Mouse (Mus musculus) limb, embryonic 13.5 days (tissue): Measurements from ENCODE around the gene Actrt2. TPM values are rescaled to one million over a fixed set of nuclear protein-coding genes. Genes with fewer than 3 reads are reported as not detected.

Experiments
- ATAC-seq: fragments of 200-750 bp; cut with Nextera tagmentation; 2 replicates; pipeline ENCODE4 v1.8.0; 2017; ENCODE audit warnings: low read depth, moderate number of reproducible peaks, moderate TSS enrichment; ENCODE audit not compliant: low FRiP score
- H3K27ac ChIP-seq: fragments of 300-500 bp; sonication (generic); 2 replicates; pipeline ENCODE4 v1.5.1; 2015; ENCODE audit warnings: inconsistent platforms, mild to moderate bottlenecking, moderate library complexity
- H3K27me3 ChIP-seq: fragments of 300-500 bp; sonication (generic); 2 replicates; pipeline ENCODE4 v1.6.1; 2015; ENCODE audit warnings: mild to moderate bottlenecking, inconsistent platforms
- H3K36me3 ChIP-seq: fragments of 300-500 bp; sonication (generic); 2 replicates; pipeline ENCODE4 v1.6.1; 2015; ENCODE audit warnings: inconsistent platforms, mild to moderate bottlenecking, moderate library complexity
- H3K4me1 ChIP-seq: fragments of 300-500 bp; sonication (generic); 2 replicates; pipeline ENCODE4 v1.6.1; 2015; ENCODE audit warnings: inconsistent platforms
- H3K4me2 ChIP-seq: fragments of 300-500 bp; sonication (generic); replicated peaks from 2 replicates; pipeline ENCODE4 v1.6.1; 2015; ENCODE audit warnings: inconsistent platforms, mild to moderate bottlenecking, moderate library complexity
- H3K4me3 ChIP-seq: fragments of 300-500 bp; sonication (generic); 2 replicates; pipeline ENCODE4 v1.5.1; 2015; ENCODE audit warnings: moderate library complexity, mild to moderate bottlenecking, inconsistent platforms
- H3K9ac ChIP-seq: fragments of 300-500 bp; sonication (generic); 2 replicates; pipeline ENCODE4 v1.6.1; 2015; ENCODE audit warnings: mild to moderate bottlenecking, inconsistent platforms
- H3K9me3 ChIP-seq: fragments of 300-500 bp; sonication (generic); 2 replicates; pipeline ENCODE4 v1.6.1; 2016; ENCODE audit warnings: inconsistent platforms
- WGBS: fragments of 180-500 bp; shearing (Covaris S2); methylation state at CpG from one replicate; pipeline ENCODE4 v1.1.7; 2015; 5-methylcytosine and 5-hydroxymethylcytosine counted together
- polyA plus RNA-seq: library from polyadenylated mRNA; unstranded; fragments of >200 nt; fragmentation: Nextera tagmentation; extraction: Ambion mirVana; gene quantifications from 2 replicates; pipeline ENCODE4 v1.2.1, GENCODE M21; 2015

Actrt2 gene
- polyA plus RNA-seq, 1 experiment from 2014 or later, result not detected

DNA sequence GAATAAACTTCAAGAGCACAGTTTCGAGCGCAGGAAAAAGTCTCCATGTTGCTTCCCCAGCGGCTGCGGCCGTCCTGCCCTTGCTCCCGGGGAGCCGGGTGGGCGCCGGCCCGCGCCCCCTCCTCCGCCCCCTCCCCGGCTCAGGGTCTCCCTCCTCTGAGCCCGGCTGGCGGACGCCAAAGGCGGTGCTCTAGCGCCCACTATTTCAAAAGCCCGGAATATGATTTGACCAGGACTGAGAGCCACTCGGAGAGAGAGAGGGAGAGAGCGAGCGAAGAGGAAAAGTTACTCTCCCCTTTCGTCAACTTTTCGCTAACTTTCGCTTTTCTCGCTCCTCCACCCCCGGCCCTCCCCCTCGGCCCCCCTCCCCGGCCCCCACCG, 31.6 kb downstream of the Actrt2 start:
- Histone ChIP-seq H3K4me1 (peaks cover 64% of the 10 kb centered on the region), H3K27me3 (peaks cover 36% of the 10 kb centered on the region), H3K4me3 (peak overlapping the region; percentile 86), H3K9ac (peak overlapping the region; percentile 100), H3K9me3 (no peaks in the 10 kb centered on the region), H3K36me3 (peaks cover 5% of the 10 kb centered on the region; the same call in 1 of the 2 replicates), H3K4me2 (peak overlapping the region; percentile 91), H3K27ac (peak overlapping the region; percentile 99)
- WGBS, result under 1% methylated on average over 23 of the region's 30 CpGs
- ATAC-seq, result peak; percentile 75

- Histone ChIP-seq H3K9ac (peak overlapping the region; percentile 100), H3K4me2 (peak overlapping the region; percentile 91), H3K36me3 (peaks cover 5% of the 10 kb centered on the region; the same call in 1 of the 2 replicates), H3K4me1 (peaks cover 62% of the 10 kb centered on the region), H3K9me3 (no peaks in the 10 kb centered on the region), H3K27me3 (peaks cover 34% of the 10 kb centered on the region), H3K27ac (peak overlapping the region; percentile 99), H3K4me3 (peak overlapping the region; percentile 86)
- under 1% methylated on average over 90 of the region's 94 CpGs for WGBS
- 0 out of 2 replicates have a peak, but pooled peaks have one; percentile 7 for ATAC-seq
Observed at GRCm38 (mm10) chr4:154635241-154636052, 32.2 kb downstream of the Actrt2 start.

- Histone ChIP-seq H3K36me3 (peaks cover 5% of the 10 kb centered on the region; the same call in 1 of the 2 replicates), H3K27ac (peak overlapping the region; percentile 99), H3K4me2 (peak overlapping the region; percentile 91), H3K4me1 (peaks cover 60% of the 10 kb centered on the region), H3K4me3 (peak overlapping the region; percentile 86), H3K9me3 (no peaks in the 10 kb centered on the region), H3K27me3 (peaks cover 26% of the 10 kb centered on the region), H3K9ac (peak overlapping the region; percentile 100)
- 4% methylated on average over 44 of the region's 44 CpGs for WGBS
- no peak for ATAC-seq
Observed at GRCm38 (mm10) chr4:154634470-154635240, 33.0 kb downstream of the Actrt2 start.

DNA sequence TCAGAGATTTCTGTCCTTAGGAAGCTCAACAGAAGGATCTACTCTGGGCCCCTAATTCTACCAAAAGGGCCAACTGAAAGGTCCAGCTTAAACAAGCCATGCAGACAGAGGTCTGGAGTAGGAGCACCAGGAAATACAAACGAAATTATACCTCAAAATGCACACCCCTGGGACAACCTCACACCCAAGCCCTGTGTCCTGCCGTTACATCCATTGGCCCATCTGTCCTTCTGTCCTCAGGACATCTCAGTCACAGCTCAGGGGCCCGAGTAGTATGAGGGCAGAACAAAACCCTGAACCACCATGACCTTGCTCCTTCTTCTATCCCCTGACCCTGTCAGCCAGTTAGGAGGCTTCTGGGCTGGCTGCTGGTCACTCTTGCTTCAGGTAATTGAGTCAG, 33.7 kb downstream of the Actrt2 start:
- peak overlapping the region; percentile 99 for H3K27ac ChIP-seq
- peak overlapping the region; percentile 91 for H3K4me2 ChIP-seq
- WGBS, result 24% methylated on average over 3 of the region's 3 CpGs
- peaks cover 5% of the 10 kb centered on the region; the same call in 1 of the 2 replicates for H3K36me3 ChIP-seq
- H3K27me3 ChIP-seq, result peaks cover 23% of the 10 kb centered on the region; the same call in 1 of the 2 replicates
- H3K9me3 ChIP-seq, result no peaks in the 10 kb centered on the region
- peak overlapping the region; percentile 100 for H3K9ac ChIP-seq
- H3K4me1 ChIP-seq, result peaks cover 60% of the 10 kb centered on the region
- ATAC-seq, result no peak
- H3K4me3 ChIP-seq, result peak overlapping the region; percentile 86

DNA sequence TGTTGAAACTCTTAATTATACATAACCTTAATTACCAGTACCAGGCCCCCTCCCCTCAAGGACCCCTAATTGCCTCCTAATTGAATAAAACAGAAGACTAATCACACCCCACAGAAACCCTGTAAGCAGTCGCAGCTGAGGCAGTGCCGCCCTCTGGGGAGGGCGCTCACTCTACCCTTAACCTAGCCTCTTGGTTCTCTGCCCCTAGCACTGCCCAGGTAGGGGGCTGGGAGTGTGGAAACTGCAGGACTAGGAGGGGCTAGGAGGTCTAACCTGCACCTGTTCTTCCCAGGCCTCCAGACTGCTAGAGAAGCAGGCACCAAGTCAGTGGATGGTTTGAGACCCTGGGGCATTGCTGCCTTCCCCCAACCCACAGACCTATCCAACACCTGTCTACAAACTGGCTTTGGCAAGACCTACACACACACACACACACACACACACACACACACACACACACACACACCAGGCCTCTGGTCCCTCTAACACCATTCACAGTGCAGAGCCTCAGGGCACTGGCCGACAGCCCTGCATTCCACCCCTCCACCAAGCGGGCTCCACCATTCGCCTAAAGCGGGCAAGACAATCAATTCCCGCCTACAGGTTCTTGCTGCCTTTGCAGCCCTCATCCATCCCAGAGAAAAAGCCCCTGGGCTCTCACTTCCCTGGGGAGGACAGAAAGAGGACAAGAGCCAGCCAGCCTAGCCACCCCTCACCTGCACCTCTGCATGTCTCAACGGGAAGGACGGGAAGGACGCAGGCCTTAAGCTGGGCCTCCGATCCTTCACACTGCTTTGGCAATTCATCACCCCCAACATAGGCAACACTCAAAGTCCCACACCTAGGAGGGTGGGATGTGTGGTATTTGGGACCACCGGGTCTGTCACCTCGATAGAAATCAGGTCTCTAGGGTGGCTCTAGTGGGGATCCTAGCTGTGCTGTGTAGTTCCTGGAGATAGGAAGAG, 34.6 kb downstream of the Actrt2 start:
- H3K4me3 ChIP-seq, result peak overlapping the region; percentile 86
- no peak for ATAC-seq
- peak overlapping the region; percentile 91 for H3K4me2 ChIP-seq
- H3K9ac ChIP-seq, result peak overlapping the region; percentile 100
- peak overlapping the region; percentile 99 for H3K27ac ChIP-seq
- WGBS, result 25% methylated on average over 14 of the region's 14 CpGs
- peaks cover 63% of the 10 kb centered on the region for H3K4me1 ChIP-seq
- peaks cover 5% of the 10 kb centered on the region; the same call in 1 of the 2 replicates for H3K36me3 ChIP-seq
- H3K9me3 ChIP-seq, result no peaks in the 10 kb centered on the region
- peaks cover 17% of the 10 kb centered on the region; the same call in 1 of the 2 replicates for H3K27me3 ChIP-seq

- peak overlapping the region; percentile 100 for H3K9ac ChIP-seq
- H3K27ac ChIP-seq, result peak overlapping the region; percentile 61; the same call in 1 of the 2 replicates
- 0 out of 2 replicates have a peak, but pooled peaks cover 21% of the 10 kb centered on the region for H3K27me3 ChIP-seq
- no peak for ATAC-seq
- H3K4me1 ChIP-seq, result peaks cover 86% of the 10 kb centered on the region
- peak overlapping the region; percentile 86 for H3K4me3 ChIP-seq
- 42% methylated on average over 3 of the region's 3 CpGs for WGBS
- peak overlapping the region; percentile 91 for H3K4me2 ChIP-seq
- peaks cover 5% of the 10 kb centered on the region; the same call in 1 of the 2 replicates for H3K36me3 ChIP-seq
- H3K9me3 ChIP-seq, result no peaks in the 10 kb centered on the region
Observed at GRCm38 (mm10) chr4:154630763-154631162, 36.9 kb downstream of the Actrt2 start.

- H3K27me3 ChIP-seq, result 0 out of 2 replicates have a peak, but pooled peaks cover 9% of the 10 kb centered on the region
- H3K27ac ChIP-seq, result no peak overlapping the region
- 71% methylated on average over 5 of the region's 5 CpGs for WGBS
- peaks cover 89% of the 10 kb centered on the region for H3K4me1 ChIP-seq
- peak overlapping the region; percentile 30 for H3K4me2 ChIP-seq
- no peak for ATAC-seq
- H3K4me3 ChIP-seq, result no peak overlapping the region
- no peaks in the 10 kb centered on the region for H3K36me3 ChIP-seq
- 0 out of 2 replicates have a peak overlapping the region, but pooled peaks have one; percentile 43 for H3K9ac ChIP-seq
- no peaks in the 10 kb centered on the region for H3K9me3 ChIP-seq
Observed at GRCm38 (mm10) chr4:154627419-154628142, 40.1 kb downstream of the Actrt2 start.

DNA sequence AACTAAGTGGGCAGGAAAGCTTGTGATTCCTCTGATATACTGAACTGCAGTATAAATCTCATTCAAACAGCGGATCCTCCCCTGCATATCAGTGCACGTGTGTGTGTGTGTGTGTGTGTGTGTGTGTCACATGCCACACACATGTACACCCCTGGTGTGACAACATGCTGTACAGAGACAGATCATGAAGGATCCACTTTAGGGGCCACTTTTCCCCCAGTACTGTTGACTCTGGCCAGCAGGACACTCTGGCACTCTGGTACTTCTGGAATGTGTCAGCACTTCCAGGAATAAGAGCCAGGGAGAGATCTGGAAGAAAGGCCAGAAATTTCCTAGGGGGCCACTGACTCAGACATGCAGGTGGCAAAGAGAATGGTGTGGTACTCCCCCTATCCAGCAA, 41.4 kb downstream of the Actrt2 start:
- Histone ChIP-seq H3K9me3 (no peaks in the 10 kb centered on the region), H3K27ac (peak overlapping the region; percentile 33; the same call in 1 of the 2 replicates), H3K4me3 (no peak overlapping the region), H3K4me1 (peaks cover 89% of the 10 kb centered on the region), H3K36me3 (no peaks in the 10 kb centered on the region), H3K27me3 (0 out of 2 replicates have a peak, but pooled peaks cover 9% of the 10 kb centered on the region), H3K9ac (0 out of 2 replicates have a peak overlapping the region, but pooled peaks have one; percentile 21), H3K4me2 (0 out of 2 replicates have a peak overlapping the region, but pooled peaks have one; percentile 30)
- no peak for ATAC-seq
- 82% methylated on average over 2 of the region's 2 CpGs for WGBS

DNA sequence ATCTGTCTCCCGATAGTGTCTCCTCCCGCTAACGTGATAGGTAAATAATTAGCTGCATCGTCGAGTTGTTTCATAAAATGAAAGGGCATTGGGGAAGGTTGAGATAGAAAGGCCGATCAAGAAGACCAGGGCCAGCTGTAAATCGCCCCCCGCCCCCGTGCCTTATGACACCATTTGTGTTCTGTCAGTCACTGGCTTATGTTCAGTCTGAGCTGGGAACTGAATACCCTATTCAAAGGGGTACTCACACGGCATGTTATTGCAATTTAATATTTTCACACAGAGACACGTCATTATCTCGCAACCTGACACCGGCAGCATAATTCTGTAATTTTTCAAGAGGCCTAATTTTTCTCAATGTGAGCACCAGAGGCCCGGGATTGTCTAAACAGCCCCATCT, 42.0 kb downstream of the Actrt2 start:
- WGBS, result 52% methylated on average over 14 of the region's 14 CpGs
- H3K27me3 ChIP-seq, result 0 out of 2 replicates have a peak, but pooled peaks cover 3% of the 10 kb centered on the region

DNA sequence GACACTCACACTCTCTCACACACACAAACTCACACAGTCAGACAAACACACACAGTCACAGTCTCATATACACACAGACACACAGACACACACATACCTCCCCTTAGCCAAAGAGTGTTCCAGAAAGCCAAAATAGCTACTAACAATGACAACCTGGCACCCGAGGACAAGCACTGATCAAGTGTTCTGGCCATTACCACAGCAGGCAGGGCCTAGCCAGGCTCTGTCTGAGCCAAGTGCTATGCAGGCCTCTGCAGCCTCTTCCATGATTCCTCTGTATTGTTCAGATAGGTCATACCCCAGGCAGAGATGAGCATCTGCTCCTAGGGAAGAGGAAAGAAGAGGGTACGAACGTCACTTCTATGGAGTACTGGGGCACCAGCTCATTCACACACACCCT, 44.4 kb downstream of the Actrt2 start:
- peaks cover 89% of the 10 kb centered on the region for H3K4me1 ChIP-seq
- no peaks in the 10 kb centered on the region for H3K9me3 ChIP-seq
- 0 out of 2 replicates have a peak, but pooled peaks cover 3% of the 10 kb centered on the region for H3K27me3 ChIP-seq
- H3K36me3 ChIP-seq, result no peaks in the 10 kb centered on the region
- no peak overlapping the region for H3K4me2 ChIP-seq
- H3K4me3 ChIP-seq, result no peak overlapping the region
- 89% methylated on average over 3 of the region's 3 CpGs for WGBS
- H3K9ac ChIP-seq, result no peak overlapping the region
- ATAC-seq, result no peak
- no peak overlapping the region for H3K27ac ChIP-seq

More for the DNA sequence above, 42.0 kb downstream of the Actrt2 start:
- Histone ChIP-seq H3K36me3 (no peaks in the 10 kb centered on the region), H3K27ac (0 out of 2 replicates have a peak overlapping the region, but pooled peaks have one; percentile 33), H3K9me3 (no peaks in the 10 kb centered on the region), H3K4me1 (peaks cover 89% of the 10 kb centered on the region), H3K9ac (0 out of 2 replicates have a peak overlapping the region, but pooled peaks have one; percentile 21), H3K4me3 (no peak overlapping the region), H3K4me2 (peak overlapping the region; percentile 28)
- no peak for ATAC-seq
